Mouse (Mus musculus): ENCODE results near the gene Rab13. TPM values are rescaled to one million over a fixed set of nuclear protein-coding genes. Genes with fewer than 3 reads are reported as not detected.
A peak's percentile ranks its signal among the peaks of the same experiment; 100 is the strongest.
"Not testable (repeated sequence)": the region's sequence is repeated elsewhere in the genome, so short reads cannot be mapped to it uniquely, and the experiment has no call there.

Gene Rab13
- total RNA-seq, 2 experiments from 2014 or later, result 6.0 to 7.9 TPM

DNA sequence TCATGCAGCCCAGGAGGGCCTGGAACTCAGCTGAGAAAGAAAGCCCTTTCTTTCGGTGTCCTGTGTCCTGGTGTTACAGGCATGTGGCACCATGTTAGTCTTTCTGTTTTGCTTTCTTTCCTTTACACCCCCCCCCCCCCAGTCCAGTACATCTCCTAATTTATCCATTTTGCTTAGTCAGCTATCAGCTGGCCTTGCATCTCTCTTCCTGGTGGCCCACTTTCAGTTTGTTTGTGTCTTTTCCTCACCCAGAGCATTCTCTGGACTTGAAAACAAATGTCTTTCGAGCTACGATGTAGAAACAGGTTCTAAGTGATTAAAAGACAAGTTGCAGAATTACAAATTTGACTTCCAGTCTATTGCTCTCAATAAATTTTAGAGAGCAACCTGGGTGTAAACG is 9.0 kb downstream of the Rab13 start:
- no peak for DNase-seq (ENCODE audit: low spot score)
- intact Hi-C loops (cut with DNase I), result loop anchor here (5.0 kb wide), 1 partner anchor 40 kb away; no protein-coding TSS in a partner anchor

DNA sequence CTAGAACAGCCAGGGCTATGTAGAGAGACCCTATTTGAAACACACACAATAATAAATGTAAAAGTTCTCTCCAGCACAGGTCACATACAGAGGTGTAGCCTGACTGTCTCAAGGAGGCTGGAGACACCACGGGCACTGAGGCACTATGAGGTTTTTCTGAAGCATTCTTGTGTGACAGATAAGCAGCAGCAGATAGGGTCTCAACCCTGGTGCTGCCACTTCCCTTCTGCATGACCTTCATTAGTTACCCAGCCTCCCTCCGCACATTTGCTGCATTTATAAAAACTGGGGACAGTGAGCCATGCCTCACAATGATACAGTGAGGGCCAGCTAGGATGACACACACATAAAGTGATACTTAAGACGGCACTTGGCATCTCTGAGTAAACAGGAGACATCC is 9.4 kb downstream of the Rab13 start:
- DNase-seq (ENCODE audit: low spot score), result no peak
- intact Hi-C loops (cut with DNase I), result loop anchor here (5.0 kb wide), 1 partner anchor 39 kb away; no protein-coding TSS in a partner anchor

DNA sequence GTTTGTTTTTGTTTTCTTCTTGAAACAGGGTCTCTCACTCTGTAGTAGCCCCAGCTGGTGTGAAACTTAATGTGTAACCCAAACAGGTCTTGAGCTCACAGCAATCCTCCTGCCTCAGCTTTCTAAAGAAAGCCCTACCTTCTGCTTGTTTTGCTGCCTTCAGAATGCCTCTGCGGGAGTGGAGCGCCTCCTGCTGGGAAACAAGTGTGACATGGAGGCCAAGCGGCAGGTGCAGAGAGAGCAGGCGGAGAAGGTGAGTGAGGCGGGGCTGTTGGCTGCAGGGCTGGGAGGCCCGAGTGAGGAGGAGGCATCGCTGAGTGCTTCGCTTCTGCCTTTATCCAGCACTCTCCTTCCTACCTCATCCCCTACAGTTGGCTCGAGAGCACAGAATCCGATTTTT is 10.8 kb downstream of the Rab13 start:
- intact Hi-C loops (cut with DNase I), result loop anchor here (5.0 kb wide), 1 partner anchor 38 kb away; no protein-coding TSS in a partner anchor
- DNase-seq (ENCODE audit: low spot score), result no peak

DNA sequence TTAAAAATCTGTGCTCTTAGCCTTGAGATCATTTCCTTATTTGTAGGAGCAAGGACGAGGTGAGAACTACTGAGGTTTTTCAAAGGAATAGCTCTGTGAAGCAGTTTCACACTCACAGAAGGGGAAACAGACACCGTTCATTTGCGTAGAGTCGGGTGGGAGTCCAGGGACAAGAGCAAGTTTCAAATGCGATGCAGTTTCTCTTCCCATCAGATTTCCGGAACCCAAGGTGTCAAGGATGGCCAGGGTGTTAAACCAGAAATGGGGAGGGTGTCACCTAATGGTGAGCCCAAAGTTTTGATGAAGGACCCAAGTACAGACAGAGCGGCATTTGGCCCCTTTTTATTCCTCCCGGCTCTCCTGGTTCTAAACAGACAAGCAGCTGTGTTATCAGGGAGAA is 17.6 kb downstream of the Rab13 start:
- no peak for DNase-seq (ENCODE audit: low spot score)
- intact Hi-C loops (cut with DNase I), result no loop called here

DNA sequence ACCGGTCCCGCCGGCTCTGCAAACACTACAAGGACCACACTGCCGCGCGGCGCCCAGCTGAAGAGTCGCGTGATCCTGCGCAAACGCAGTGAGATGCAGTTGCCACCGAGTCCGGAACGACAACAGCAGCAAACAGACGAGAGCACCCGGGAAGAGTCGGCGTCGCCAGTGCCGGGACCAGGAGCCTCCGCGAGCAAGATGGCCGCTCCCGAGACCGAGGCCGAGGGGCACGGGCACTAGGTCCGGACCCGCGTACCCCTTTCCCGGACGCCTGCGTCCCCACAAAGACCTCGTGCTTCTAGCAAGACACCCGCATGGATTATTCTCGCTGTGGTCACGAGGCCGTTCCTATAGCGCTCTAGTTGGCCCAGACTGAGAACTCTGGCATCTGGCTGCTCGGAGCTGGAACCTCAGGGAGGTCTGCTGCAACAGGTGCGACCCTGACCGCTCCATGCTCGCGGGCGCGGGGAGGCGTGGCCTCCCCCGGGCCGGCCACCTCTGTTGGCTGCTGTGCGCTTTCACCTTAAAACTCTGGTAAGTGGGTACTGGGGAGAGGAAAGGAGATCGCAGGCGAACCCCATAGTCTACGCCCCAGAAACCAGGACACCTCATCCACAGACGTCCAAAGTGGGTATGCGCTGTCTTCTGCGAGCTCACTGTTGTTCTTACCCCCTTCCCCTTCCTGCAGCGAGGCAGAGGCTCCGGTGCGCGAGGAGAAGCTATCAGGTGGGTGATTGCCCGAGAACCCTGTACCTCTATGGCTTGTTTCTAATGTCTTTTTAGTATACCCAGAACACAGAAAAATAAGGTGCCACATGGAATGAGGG is 18.2 kb downstream of the Rab13 start, which contains the start of gene Jtb:
TSS of gene Jtb (plus strand) at position 91 of the 827 bp plus-strand sequence.
- intact Hi-C loops (cut with DNase I), result no loop called here
- peak; percentile 87 for DNase-seq (ENCODE audit: low spot score)

DNA sequence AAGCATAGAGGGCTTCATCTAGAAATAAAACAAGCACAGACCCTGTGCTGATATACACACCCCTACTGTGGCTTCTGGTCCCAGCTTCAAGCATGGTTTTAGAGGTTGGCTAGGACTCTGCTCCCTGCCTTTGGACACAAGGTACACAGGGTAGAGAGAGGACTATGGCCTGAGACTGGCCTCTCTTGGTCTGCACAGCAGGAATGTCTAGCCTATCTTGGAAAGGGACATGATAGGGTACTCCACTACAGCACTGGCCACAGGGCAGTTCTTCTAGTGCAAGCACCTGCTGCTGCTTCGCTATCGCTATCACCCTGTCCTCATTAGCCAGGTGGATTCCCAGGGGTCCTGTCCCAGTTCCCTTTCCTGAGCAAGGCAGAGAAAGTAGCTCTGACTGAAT is 27.8 kb downstream of the Rab13 start:
- DNase-seq (ENCODE audit: low spot score), result no peak
- intact Hi-C loops (cut with DNase I), result no loop called here

DNA sequence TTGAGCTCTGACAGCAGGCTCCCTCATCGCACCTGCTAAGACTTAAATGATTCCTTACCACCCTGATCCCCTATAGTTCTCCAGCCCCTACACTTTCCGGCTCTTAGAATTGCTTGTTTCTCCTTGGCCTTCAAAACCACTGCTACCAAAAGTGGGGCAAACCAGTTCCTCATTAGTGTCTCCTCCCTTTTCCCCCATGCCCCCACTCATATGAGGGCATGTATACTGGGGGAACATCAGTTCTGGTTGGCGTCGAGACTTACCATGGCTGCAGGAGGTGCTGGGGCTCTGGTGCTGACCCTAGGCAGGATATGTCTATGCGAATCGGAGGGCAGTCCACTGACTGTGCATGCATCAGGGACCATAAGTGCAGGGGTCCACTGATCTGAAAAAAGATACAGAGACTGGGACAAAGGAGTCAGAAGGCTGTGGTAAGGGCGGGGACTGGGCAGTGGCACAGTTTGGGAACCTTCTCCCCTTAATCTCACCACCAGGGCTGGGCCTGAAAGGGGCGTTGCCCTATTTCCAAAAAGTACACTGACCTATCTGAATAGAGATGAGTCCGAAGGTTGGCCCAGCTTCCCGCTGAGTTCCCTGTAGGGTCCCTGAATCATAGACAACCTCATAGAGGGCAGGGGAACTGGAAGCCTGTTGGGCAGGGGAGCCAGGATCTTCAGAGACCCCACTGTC is 28.3 kb downstream of the Rab13 start:
- DNase-seq (ENCODE audit: low spot score), result no peak
- intact Hi-C loops (cut with DNase I), result no loop called here

DNA sequence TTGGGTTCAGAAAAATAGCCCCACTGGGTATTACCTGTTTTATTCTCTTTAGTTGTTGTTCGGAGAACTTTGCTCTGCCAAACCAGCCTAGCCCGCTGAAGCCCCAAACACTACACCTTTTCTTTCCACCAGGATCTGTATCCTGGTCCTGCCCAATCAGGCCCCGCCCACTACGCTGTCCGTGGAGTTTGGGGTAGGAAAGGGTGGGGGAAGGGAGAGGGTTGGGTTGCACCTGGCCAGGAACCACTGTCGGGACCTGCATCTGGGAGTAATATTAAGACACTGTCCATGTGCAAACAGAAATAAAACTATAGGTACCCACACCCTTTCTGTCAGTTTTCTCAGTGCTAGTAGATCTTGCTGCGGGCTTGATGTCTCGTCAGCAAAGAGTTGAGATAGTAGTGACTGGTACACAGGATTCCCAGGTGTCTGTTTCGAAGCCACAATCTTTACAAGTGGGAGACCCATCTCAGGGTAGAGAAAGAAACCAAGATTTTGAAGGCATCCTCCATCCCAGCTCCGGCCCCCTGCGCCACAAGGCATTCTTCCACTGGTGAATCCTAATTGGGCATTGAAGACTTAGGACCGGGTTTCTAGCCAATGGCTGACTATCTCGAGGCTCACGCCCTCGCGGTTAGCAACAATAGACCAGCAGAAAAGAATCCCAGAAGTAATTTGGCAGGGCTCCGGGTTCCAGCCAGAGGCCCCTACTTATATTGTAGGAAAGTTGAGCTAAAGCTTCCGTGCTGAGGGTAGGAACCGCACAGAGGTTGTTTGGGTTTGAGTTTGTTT is 29.7 kb downstream of the Rab13 start, which contains the start of gene Creb3l4:
TSS of gene Creb3l4 (minus strand) at position 529 of the 792 bp plus-strand sequence.
- intact Hi-C loops (cut with DNase I), result no loop called here
- DNase-seq (ENCODE audit: low spot score), result no peak

DNA sequence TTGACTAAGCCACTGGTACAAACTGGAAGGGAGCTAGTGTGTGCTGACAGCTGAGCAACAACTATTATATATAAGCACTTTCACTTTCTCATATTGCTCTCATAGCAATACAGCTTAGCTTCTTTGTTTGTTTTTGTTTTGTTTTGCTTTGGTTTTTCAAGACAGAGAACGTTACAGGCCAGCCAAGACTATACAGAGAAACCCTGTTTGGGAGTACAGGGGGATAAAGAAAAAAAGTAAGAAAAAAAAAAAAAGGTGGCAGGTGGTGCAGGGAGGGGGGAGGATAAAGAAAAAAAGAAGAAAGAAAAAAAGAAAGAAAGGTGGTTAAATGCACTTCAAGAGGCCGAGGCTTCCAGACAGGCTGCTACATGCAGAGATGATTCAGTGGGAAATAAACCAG is 31.9 kb downstream of the Rab13 start:
- intact Hi-C loops (cut with DNase I), result no loop called here
- no peak for DNase-seq (ENCODE audit: low spot score)

DNA sequence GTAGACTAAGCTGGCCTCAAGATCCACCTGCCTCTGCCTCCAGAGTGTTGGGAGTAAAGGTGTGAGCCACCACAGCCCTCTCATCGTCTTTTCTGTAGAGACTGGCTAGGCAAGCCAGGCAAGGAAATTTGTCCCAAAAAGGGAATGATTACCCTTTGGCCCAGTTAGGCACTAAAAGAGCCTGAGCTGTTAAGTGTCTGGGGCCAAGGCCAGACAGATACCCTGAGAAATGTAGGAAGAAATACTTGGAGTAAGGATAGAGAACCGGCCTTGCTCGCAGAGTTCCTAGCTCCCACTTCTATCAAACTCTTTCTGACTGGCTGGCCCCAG is 34.1 kb downstream of the Rab13 start:
- no peak for DNase-seq (ENCODE audit: low spot score)
- intact Hi-C loops (cut with DNase I), result no loop called here

DNA sequence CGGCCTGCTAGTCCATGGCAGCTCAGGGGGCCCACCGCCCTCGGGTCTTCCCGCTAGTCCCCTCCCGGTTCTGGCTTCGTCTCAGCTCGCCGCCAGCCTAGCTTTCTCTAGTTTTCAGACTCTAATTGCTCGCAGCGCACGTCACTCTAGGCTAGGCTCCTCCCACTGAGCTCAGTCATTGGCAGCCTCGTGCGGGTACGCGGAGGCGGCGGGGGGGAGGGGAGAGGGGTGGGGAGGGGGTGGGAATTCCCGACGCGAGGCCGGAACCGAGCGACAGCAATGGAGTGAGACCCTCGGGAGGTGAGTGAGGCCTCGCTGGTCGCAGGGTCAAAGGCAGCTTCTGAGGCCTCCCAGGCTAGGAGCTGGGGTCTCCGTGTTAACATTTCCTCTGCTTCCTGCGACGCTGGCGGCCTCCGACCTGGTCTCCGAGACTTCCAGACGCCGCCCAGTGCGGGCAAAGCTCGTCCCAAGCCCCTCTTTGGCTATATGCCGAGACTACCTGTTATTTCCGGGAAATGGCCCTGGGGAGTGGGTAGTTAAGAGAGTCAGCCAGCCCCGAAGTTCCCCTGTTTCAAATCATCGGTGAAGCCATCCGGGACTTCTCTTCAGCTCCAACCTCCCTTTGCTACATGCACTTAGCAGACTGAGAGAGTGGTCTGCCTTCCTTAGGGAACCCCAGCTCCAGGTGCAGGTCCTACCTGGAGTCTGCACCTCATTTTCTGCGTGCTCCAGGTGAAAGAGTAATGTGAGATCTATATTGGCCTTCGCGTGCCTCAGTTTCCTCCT is 34.7 kb downstream of the Rab13 start, which contains the start of gene Slc39a1:
TSS of gene Slc39a1 (plus strand) at position 213 of the 786 bp plus-strand sequence.
- DNase-seq (ENCODE audit: low spot score), result peak; percentile 92
- intact Hi-C loops (cut with DNase I), result no loop called here

DNA sequence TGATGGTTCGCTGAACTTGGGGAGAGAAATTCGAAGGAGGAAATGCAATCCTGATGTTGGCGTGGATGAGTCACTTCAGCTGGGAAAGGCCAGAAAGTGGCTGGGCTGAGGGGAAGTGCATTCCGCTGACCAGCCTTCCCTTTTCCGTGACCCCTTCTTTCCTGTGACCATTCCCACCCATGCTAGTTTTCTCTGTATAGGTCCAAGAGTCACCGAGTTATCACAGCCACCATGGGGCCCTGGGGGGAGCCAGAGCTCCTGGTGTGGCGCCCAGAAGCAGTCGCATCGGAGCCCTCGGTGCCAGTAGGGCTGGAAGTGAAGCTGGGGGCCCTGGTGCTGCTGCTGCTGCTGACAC is 35.2 kb downstream of the Rab13 start:
- intact Hi-C loops (cut with DNase I), result no loop called here
- peak; percentile 45 for DNase-seq (ENCODE audit: low spot score)

DNA sequence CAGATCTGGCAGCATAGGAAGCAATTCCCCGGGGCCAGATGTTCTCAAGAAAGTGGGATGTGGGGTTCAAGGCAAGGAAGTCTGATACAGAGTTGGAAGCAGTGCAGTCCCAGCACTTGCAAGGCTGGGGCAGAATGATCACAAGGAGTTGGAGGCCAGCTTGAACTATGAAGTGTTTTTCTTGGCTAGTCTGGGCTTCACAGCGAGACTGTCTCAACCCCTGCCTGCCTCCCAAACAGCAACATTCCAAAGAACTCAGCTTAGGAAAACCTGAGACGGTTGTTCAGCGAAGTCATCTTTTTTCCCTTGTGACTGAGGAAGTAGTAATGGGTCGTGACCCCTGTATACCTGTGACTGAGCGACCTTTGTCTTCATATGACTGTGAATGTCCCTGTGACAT is 37.3 kb downstream of the Rab13 start:
- no peak for DNase-seq (ENCODE audit: low spot score)
- intact Hi-C loops (cut with DNase I), result no loop called here

DNA sequence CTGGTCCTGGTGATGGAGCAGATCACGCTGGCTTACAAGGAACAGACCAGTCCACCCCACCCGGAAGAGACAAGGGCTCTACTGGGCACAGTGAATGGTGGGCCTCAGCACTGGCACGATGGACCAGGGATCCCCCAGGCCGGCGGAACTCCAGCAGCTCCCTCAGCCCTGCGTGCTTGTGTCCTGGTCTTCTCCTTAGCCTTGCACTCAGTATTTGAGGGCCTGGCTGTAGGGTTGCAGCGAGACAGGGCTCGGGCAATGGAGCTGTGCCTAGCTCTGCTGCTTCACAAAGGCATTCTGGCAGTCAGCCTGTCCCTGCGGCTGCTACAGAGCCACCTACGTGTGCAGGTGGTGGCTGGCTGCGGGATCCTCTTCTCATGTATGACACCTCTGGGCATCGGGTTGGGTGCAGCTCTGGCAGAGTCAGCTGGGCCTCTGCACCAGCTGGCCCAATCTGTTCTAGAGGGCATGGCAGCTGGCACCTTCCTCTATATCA is 38.3 kb downstream of the Rab13 start:
- intact Hi-C loops (cut with DNase I); DNase-seq (ENCODE audit: low spot score): not testable (repeated sequence)

DNA sequence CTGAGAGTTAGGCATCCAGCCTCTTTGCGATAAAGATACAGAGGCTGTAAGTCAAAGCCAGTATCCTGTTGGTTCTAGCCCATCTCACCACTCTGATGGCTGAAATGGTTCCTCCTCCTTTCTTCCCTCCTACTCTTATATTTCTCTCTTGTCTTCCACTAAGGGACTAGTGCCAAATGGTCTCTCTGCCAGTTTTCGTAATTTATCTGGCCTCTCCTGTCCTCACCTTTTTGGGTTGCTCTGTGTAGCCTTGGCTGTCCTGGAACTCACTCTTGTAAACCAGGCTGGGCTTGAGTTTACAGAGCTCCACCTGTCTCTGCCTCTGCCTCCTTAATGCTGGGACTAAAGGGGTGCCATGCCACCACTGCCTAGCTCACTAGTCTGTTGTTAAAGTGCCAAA is 39.2 kb downstream of the Rab13 start:
- DNase-seq (ENCODE audit: low spot score); intact Hi-C loops (cut with DNase I): not testable (repeated sequence)

DNA sequence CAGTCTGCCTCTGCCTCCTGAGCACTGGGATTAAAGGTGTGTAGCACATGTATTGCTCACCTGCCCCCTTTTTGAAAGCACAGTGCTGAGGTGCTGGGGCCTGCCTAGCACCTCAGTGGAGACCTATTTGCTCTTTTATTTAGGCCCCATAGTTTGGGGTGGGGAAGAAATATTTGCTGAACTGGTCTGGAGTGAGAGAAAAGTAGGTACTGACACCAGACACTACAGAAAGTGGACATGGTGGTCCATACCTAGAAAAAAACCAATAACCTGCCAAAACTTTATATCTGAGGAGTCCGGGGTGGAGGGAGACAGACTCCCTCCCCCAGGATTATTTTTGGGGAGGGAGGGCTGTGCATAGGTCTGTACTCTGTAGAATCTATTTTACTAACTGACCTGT is 39.7 kb downstream of the Rab13 start:
- intact Hi-C loops (cut with DNase I); DNase-seq (ENCODE audit: low spot score): not testable (repeated sequence)

DNA sequence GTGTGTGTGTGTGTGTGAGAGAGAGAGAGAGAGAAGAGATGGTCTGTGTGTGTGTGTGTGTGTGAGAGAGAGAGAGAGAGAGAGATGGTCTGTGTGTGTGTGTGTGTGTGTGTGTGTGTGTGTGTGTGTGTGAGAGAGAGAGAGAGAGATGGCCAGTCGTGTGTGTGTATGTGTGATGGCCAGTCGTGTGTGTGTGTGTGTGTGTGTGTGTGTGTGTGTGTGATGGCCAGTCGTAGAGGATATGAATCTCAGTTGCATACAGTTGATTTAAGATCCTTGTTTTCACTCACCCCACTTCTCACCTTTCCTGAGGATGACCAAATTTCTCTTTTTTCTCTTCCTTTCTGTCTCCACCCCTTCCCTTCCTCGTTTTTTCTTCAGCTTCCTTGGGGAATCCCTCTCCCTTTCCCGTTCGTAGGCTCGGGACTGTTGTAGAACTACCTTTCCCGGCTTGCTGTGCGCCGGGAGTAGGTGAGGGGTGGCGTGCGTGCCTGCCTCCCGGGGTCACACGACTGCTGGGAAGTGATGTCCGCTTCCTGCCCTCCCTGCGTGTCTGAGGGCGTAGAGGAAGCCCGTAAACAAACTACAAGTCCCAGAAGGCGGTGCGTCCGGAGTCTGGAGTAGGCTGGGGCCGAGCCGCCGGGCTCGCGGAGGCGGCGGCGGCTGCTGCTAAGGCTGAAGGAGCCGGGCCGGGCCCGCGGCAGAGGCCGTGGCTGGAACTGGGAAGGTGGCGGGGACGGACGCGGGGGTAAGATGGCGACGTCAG is 40.3 kb downstream of the Rab13 start, which contains the start of gene Crtc2:
TSS of gene Crtc2 (plus strand) at position 511 of the 766 bp plus-strand sequence.
- peak; percentile 94 for DNase-seq (ENCODE audit: low spot score)
- intact Hi-C loops (cut with DNase I), result no loop called here

DNA sequence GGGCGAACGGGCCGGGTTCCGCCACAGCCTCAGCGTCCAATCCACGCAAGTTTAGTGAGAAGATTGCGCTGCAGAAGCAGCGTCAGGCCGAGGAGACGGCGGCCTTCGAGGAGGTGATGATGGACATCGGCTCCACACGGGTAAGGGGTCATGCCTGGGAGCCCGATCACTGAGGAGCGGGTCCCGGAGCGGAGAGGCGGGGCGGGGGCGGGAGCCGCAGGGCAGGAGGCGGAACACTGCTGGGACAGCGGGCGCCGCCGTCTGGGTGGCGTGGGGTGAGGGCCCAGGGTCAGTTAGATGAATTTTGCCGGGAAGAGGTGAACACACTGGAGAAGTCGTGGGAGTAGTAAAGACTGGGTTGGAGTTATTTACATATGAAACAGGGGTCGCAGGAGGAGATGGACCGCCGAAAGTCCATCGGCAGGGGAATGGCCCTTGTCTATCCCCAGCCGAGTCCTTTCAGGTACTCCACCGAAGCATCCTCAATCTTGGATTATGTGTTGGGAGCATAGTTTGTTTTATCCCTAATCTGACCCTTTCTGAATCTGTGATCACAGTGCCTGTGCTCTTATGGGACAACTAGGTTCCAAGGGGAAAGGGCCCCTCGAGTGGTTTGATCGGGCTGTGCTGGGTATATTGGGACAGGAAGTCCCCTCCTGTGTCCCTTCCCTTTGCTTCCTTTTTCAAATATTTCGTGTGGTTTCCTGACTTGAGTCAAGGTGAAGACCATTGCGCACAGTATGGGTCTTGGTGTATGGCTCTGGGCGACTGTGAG is 41.1 kb downstream of the Rab13 start:
- intact Hi-C loops (cut with DNase I), result no loop called here
- no peak for DNase-seq (ENCODE audit: low spot score)
